Mouse (Mus musculus) left cerebral cortex, adult 11 months (tissue): ENCODE measurements at regions not wholly inside any gene's neighbourhood (a gene's known extent, or its start where the extent isn't known, plus 50 kb on each side); places are given as distances from the start of the nearest gene placed in this dataset.
"Not testable (repeated sequence)": the region's sequence is repeated elsewhere in the genome, so short reads cannot be mapped to it uniquely, and the experiment has no call there.

Experiments used
- DNase-seq: peaks from one replicate; pipeline ENCODE4 v3.0.0; 2022; ENCODE audit warnings: low spot score

GRCm38 (mm10) chr7:39727935-39728557 is 210.5 kb downstream of the Zfp619 start:
- no peak for DNase-seq

GRCm38 (mm10) chr7:39728930-39729329 is 211.4 kb downstream of the Zfp619 start:
- no peak for DNase-seq

- no peak for DNase-seq
Measured at GRCm38 (mm10) chr7:39729723-39730122, 212.2 kb downstream of the Zfp619 start.

- no peak for DNase-seq
Measured at GRCm38 (mm10) chr7:39732790-39733189, 215.2 kb downstream of the Zfp619 start.

GRCm38 (mm10) chr7:39748395-39748794 is 230.8 kb downstream of the Zfp619 start:
- DNase-seq: not testable (repeated sequence)

- DNase-seq: no peak
Measured at GRCm38 (mm10) chr7:39750448-39750847, 232.9 kb downstream of the Zfp619 start.

GRCm38 (mm10) chr7:39764366-39764765 is 246.8 kb downstream of the Zfp619 start:
- DNase-seq: no peak

GRCm38 (mm10) chr7:39765094-39765493 is 247.5 kb downstream of the Zfp619 start:
- DNase-seq: no peak

- no peak for DNase-seq
Measured at GRCm38 (mm10) chr7:39773291-39773690, 255.7 kb downstream of the Zfp619 start.

- DNase-seq: no peak
Measured at GRCm38 (mm10) chr7:39789321-39789720, 271.8 kb downstream of the Zfp619 start.

- no peak for DNase-seq
Measured at GRCm38 (mm10) chr7:39789880-39790279, 272.3 kb downstream of the Zfp619 start.

- no peak for DNase-seq
Measured at GRCm38 (mm10) chr7:39794751-39795150, 277.2 kb downstream of the Zfp619 start.

- DNase-seq: peak; percentile 40
Measured at GRCm38 (mm10) chr7:39804276-39804675, 286.7 kb downstream of the Zfp619 start.

GRCm38 (mm10) chr7:39818036-39818435 is 300.5 kb downstream of the Zfp619 start:
- DNase-seq: no peak

- no peak for DNase-seq
Measured at GRCm38 (mm10) chr7:39822550-39823178, 305.1 kb downstream of the Zfp619 start.

GRCm38 (mm10) chr7:39828378-39828777 is 310.8 kb downstream of the Zfp619 start:
- DNase-seq: no peak

GRCm38 (mm10) chr7:39830831-39831230 is 313.3 kb downstream of the Zfp619 start:
- no peak for DNase-seq

GRCm38 (mm10) chr7:39841988-39842387 is 324.4 kb downstream of the Zfp619 start:
- DNase-seq: no peak

GRCm38 (mm10) chr7:39847914-39848782 is 330.6 kb downstream of the Zfp619 start:
- peak; percentile 68 for DNase-seq

GRCm38 (mm10) chr7:39857301-39857700 is 339.7 kb downstream of the Zfp619 start:
- no peak for DNase-seq

GRCm38 (mm10) chr7:39862835-39863234 is 345.3 kb downstream of the Zfp619 start:
- DNase-seq: no peak

- DNase-seq: no peak
Measured at GRCm38 (mm10) chr7:39864130-39864529, 346.6 kb downstream of the Zfp619 start.

GRCm38 (mm10) chr7:39864781-39865180 is 347.2 kb downstream of the Zfp619 start:
- no peak for DNase-seq
